Mouse (Mus musculus): ENCODE measurements around the gene Mtif3.
"Not testable (repeated sequence)": the region's sequence is repeated elsewhere in the genome, so short reads cannot be mapped to it uniquely, and the experiment has no call there.

Gene Mtif3

GRCm38 (mm10) chr5:146954576-146954975, 9.0 kb downstream of the Mtif3 start:
- DNase-seq (ENCODE audit: low read depth, low spot score): no peak

GRCm38 (mm10) chr5:146948508-146949088, 15.0 kb downstream of the Mtif3 start, which contains the start of gene Gtf3a:
TSS of gene Gtf3a (plus strand) at chr5:146948657.
- peak; percentile 91 for DNase-seq (ENCODE audit: low read depth, low spot score)

GRCm38 (mm10) chr5:146948041-146948507, 15.5 kb downstream of the Mtif3 start:
- no peak for DNase-seq (ENCODE audit: low read depth, low spot score)

DNA sequence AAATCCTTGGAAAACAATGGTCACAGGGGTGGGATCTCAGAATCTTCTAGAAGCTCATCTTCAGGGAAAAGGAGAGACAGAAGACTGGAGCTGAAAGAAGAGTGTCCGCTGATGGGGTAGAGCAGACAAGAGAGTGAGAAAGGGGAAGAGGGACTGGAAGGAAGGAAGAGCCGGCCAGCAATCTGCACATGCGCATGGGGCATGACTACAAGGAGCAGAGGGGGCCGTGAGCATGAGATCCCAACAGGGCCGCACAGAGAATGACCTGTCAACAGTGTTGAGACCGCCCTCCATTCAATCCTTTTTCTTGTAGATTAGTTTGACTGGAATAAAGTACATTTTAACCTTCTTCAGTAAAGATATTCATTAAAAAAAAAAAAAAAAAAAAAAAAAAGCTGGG, 16.1 kb downstream of the Mtif3 start:
- no peak for DNase-seq (ENCODE audit: low read depth, low spot score)

DNA sequence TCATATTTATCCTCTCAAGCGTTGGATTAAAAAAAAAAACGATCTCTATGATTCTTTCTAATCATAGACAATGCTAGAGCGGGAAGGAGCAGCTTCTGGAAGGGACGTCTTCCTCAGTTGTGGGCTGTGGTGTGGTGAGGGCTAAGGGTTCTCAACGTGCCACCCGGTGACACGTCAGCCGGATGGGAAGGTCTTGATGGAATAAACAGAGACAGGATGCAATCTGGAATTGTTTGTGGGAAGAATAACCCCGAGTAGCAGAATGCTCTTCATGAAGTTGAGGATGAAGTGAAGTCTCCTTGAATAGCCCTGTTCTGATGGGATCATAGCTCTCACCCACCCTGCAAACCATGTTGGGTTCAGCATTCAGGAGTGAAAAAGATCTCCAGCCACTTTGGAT, 16.9 kb downstream of the Mtif3 start:
- DNase-seq (ENCODE audit: low read depth, low spot score): no peak

- DNase-seq (ENCODE audit: low read depth, low spot score): no peak
Measured at GRCm38 (mm10) chr5:146944568-146944967, 19.0 kb downstream of the Mtif3 start.

DNA sequence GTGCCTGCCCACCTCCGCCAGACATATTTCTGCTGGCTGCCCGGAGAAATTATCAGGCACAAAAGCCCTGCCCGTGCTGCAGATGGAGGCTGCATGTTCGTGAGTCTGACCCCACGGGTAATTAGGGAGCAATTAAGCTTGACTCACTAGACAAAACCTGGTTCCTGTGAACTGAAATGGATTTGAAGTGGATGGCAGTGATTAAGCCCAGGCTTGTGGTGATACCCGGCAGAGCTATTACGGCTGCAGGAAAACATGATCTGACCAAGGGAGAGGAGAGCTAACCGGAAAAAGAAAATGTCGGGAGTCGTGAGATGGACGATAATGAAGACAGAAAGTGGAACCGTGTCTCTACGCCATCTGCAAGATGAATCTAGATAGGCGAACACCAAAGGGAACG, 20.6 kb downstream of the Mtif3 start:
- no peak for DNase-seq (ENCODE audit: low read depth, low spot score)

DNA sequence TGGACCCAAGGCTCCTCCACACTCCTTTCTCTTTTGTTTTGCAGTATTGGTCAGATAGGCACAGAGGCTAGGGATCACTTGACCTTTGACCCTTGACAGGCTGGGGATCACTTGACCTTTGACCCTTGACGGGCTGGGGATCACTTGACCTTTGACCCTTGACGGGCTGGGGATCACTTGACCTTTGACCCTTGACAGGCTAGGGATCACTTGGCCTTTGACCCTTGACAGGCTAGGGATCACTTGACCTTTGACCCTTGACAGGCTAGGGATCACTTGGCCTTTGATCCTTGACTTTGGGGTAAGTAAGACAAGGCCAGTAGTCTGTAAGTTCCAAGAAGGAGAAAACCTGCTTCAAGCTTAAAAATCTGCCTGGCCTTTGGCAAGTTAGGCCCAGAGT, 21.7 kb downstream of the Mtif3 start:
- DNase-seq (ENCODE audit: low read depth, low spot score): not testable (repeated sequence)

DNA sequence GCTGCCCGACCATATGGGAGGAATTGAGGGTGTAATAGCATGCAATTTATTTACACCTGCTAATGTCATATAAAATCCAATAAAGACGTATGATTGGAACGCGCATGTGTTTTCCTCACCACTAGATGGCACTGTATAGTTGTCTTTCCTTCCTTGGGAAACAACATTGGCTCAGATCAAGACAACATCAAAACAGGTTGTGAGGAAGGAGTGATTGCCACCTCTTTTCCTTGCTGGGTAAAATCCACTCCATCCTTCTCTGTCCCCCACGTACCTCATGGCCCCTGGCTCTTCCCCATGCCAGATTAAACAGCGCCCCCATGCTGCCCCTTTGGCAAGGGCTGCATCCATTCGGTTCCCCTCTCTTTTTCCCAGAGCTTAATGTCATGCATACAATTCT, 23.4 kb downstream of the Mtif3 start:
- DNase-seq (ENCODE audit: low read depth, low spot score): peak; percentile 42

DNA sequence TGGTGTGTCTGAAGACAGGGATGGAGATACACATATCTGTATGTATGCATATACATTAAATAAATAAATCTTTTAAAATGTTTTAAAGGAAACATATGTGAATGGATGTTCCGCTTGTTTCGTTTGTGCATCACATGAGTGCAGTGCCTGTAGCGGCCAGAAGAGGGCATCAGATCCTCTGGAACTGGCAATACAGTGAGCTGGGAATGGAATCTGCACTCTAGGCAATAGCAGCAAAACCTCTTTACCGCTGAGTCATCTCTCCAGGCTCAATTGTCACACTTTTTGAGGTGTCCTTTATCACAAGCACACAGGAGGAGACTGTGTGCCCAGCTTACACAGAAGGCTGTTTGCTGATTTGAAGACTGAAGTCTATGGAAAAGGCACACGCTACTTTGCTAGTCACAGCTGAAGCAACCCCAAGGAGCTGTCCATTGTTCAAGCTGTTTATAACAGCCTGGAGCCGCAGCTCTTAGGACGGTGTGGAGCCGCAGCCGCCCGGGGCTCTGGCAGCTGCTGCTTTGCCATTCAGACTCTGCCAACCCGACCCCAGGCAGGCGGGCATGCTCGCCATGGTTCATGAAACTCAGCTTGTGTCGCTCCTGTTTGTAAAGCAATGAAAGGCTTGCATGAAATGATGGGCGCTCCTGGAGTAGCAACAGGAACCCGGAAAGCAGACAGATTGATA, 24.3 kb downstream of the Mtif3 start:
- DNase-seq (ENCODE audit: low read depth, low spot score): no peak

DNA sequence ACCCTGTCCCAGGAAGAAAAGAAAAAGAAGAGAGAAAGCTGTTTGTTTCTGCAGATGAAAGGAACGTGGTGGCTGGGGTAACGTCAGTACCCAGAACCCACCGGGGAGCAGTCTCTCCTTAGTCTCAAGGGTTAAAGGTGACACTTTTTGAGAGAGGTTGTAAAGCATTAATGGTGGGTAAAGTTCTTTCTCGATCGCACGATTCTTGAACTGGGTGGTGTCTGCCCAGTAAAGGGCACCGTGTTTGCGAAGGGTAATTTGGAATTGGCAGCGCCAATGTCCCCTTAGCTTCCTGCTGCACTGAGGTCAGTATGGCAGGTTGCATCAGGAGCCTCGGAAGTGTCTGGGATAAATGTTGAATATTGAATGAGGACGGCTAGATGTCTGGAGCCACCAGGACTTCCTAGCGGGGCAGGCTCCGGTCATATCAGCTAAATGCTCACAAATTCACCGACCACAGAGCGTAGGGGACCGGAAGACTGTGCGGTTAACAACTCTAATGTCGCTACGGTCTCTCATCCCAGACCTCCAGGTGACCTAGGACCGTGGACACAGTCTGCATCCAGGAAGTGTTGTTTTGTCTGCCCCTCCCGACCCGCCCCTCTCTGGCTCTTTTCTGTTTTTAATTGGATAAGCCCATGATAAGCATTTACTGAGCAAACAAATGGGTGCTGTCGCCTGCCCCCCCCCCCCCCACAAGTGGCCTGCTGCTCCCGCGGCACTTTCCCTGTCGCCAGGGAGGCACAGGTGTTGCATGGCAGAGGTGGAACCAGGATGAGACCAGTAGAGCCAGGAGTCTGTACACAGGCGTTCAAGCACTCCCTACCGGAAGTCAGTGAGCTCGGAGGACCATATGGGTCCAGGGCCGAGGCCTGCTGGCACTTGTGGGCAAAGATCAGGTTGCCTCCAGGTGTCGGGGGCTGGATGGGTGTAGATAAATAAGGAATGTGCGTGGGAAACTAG, 25.8 kb downstream of the Mtif3 start:
- DNase-seq (ENCODE audit: low read depth, low spot score): no peak

- DNase-seq (ENCODE audit: low read depth, low spot score): no peak
Measured at GRCm38 (mm10) chr5:146933466-146933865, 30.1 kb downstream of the Mtif3 start.

GRCm38 (mm10) chr5:146931904-146932553, 31.6 kb downstream of the Mtif3 start:
- DNase-seq (ENCODE audit: low read depth, low spot score): no peak

GRCm38 (mm10) chr5:146931422-146931821, 32.2 kb downstream of the Mtif3 start:
- DNase-seq (ENCODE audit: low read depth, low spot score): no peak

DNA sequence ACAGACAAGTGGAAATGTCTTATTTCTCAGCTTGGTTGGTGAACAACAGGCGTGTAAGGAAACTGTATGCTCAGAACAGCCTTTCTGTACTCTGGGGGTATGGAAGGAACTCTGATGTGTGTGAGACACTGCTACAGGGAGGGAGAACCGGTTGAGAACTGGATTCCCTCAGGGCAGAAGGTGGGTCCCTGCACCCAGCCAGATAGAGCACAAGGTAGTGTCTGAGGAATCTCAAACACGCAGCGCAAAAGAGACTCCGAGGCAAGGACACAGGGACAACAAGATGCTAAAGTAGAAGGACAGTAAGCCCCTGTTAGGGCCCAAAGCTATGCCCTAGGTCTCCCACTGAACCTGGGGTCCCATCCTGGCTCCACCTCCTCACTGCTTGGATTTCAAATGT, 36.9 kb downstream of the Mtif3 start:
- DNase-seq (ENCODE audit: low read depth, low spot score): no peak

DNA sequence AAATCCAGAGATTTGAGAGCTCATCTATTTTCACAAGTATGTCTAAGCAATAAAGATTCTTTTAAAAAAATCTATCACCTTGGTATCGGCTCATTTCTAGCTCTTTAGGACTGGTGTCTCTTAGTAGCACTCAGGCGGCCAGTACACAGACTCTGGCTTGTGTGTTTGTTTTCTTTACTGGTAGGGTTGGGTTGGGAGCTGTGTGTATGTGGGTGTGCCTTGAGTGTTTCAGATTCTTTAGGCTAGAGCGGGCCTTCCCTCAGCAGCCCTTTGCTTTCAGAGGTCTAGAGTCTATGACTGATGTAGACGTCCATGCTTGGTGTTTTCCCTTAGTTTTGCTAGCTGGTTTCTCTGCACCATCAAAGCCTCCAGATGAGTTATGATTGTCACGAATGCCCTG, 40.1 kb downstream of the Mtif3 start:
- no peak for DNase-seq (ENCODE audit: low read depth, low spot score)

DNA sequence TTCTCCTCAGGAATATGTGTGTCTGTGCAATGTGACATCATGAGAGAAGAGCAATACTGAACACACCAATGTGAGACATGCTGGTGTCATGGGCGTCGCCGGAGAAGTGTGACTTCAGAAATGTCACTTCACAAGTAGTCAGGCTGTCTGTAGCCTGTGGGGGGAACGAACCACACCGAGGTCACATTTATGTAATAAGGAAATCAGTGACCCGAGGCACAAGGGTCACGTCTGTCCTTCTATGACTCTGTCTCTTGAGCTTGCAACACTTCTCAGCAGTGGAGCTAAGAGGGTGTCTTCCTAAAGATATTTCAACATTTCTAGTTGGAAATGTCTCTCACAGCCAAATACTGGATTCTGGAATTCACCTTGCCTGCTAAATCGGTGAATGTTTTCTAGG, 42.4 kb downstream of the Mtif3 start:
- no peak for DNase-seq (ENCODE audit: low read depth, low spot score)

GRCm38 (mm10) chr5:146920314-146921161, 43.1 kb downstream of the Mtif3 start:
- DNase-seq (ENCODE audit: low read depth, low spot score): no peak

DNA sequence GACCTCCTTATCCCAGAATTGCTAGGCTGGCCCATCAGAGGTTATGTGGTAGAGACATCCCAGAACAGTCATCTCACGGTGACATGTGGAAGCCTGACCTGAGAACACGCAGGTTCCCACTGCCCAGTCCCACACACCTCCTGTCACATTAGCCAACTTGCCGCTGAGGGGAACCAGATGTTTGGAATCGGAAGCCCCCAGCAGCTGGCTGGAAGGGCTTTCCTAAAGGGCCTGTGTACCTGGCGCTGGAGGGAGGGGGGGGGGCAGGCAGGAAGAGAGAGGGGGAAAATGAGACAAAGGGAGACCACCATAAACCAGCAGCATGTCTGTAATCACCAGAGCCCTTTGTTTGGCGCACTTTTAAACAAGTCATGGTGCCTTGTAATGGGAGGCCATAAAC, 43.7 kb downstream of the Mtif3 start:
- DNase-seq (ENCODE audit: low read depth, low spot score): no peak

- not testable (repeated sequence) for DNase-seq (ENCODE audit: low read depth, low spot score)
Measured at GRCm38 (mm10) chr5:146917357-146917756, 46.2 kb downstream of the Mtif3 start.

GRCm38 (mm10) chr5:146916806-146917205, 46.8 kb downstream of the Mtif3 start:
- no peak for DNase-seq (ENCODE audit: low read depth, low spot score)
